12 mouse cellular contexts compared by ENCODE assay signal in the genomic region with DNA sequence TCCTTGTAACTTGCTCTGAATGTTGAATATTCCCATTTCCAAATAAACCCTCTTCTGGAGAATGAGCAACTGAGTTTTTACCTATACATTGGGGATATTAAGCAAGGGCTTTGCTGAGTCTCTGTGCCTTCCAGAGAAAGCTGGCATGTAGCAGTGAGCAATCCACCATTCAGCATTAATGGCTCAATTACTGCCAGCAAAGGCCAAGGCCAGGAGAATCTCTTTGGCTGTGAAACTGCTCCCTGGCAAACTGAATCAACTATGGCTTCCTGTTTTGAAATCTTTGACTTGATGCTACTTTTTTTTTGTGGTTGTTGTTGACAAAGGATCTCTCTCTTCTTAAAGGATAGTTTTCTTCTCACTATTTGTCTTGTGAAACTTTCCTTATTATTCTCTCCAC.
"Had no signal": no experiment of that assay in that cellular context is flagged by ENCODE, and none has a peak within 500 bp of the region (broad histone marks: within the 10 kb centered on the region; RNA-seq: fewer than 3 reads in every experiment).

No protein-coding gene starts in this region.

- ATAC-seq: liver, embryonic 12.5 days; midbrain, embryonic 13.5 days; midbrain, embryonic 16.5 days had no signal

- DNase-seq: kidney, postnatal 25 days; layer of hippocampus, adult 9-11 months; liver; lung, adult 18-20 months; lung, postnatal 10 days; lung, postnatal 36 days; thymus, adult 2 months; thymus, postnatal 14 days; thymus, postnatal 4 days had no signal
